Comparison of ENCODE assay signal across 38 mouse cellular contexts in the genomic region with DNA sequence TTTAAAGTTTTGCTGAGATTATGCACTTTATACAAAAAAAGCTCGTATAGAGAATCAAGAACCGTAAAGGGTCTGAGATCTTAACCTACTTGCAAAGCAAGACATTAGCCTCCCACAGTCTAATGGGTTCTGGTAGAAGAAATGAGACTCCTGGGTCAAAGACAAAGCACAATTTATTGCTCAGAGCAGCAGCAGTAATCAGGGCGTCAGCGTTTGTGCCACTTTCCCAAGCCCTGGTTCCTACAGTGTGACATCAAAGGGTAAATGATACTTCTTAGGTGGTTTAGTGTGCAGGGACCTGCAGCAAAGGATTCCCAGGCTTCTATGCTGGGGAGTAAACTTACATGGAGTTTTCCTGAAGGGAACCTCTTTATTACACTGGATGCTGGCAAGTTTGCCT. TPM values are rescaled to one million over a fixed set of nuclear protein-coding genes. Genes with fewer than 3 reads are reported as not detected.
"Had no signal": no experiment of that assay in that cellular context is flagged by ENCODE, and none has a peak within 500 bp of the region (broad histone marks: within the 10 kb centered on the region; RNA-seq: fewer than 3 reads in every experiment).

No protein-coding gene starts in this region.

- H3K4me2 ChIP-seq: heart, embryonic 12.5 days; hindbrain, embryonic 12.5 days; hindbrain, embryonic 15.5 days; intestine, embryonic 15.5 days; limb, embryonic 12.5 days; liver, embryonic 11.5 days; liver, embryonic 13.5 days; liver, embryonic 15.5 days had no signal

- DNase-seq: gastrocnemius, adult 2 months; gastrocnemius, postnatal 10 days; gastrocnemius, postnatal 25 days; heart, adult 18-20 months; heart, postnatal 10 days; heart, postnatal 4 days; kidney, adult 9 months; kidney, postnatal 25 days; kidney, postnatal 4 days; liver; liver, embryonic 13.5 days had no signal

- H3K9me3 ChIP-seq: heart, embryonic 10.5 days; heart, embryonic 12.5 days; hindbrain, embryonic 10.5 days; hindbrain, embryonic 12.5 days; hindbrain, embryonic 15.5 days; intestine, embryonic 15.5 days; limb, embryonic 10.5 days; limb, embryonic 12.5 days; liver, embryonic 13.5 days; liver, embryonic 15.5 days had no signal

- H3K9ac ChIP-seq: heart, embryonic 12.5 days; hindbrain, embryonic 12.5 days; hindbrain, embryonic 15.5 days; intestine, embryonic 15.5 days; limb, embryonic 12.5 days; liver, embryonic 13.5 days; liver, embryonic 15.5 days had no signal

- H3K27ac ChIP-seq: gastrocnemius, adult 2 months; heart, embryonic 10.5 days; hindbrain, embryonic 10.5 days; hindbrain, embryonic 12.5 days; hindbrain, embryonic 15.5 days; intestine, embryonic 15.5 days; layer of hippocampus, adult 2 months; left cerebral cortex, adult 2 months; limb, embryonic 10.5 days; limb, embryonic 12.5 days; liver, embryonic 13.5 days; liver, embryonic 15.5 days had no signal

- H3K27me3 ChIP-seq: heart, embryonic 12.5 days; hindbrain, embryonic 12.5 days; hindbrain, embryonic 15.5 days; intestine, embryonic 15.5 days; limb, embryonic 12.5 days; liver, embryonic 13.5 days; liver, embryonic 15.5 days had no signal

- H3K4me3 ChIP-seq: gastrocnemius, adult 2 months; heart, embryonic 10.5 days; heart, embryonic 12.5 days; hindbrain, embryonic 10.5 days; hindbrain, embryonic 12.5 days; hindbrain, embryonic 15.5 days; intestine, embryonic 15.5 days; layer of hippocampus, adult 2 months; left cerebral cortex, adult 2 months; limb, embryonic 10.5 days; limb, embryonic 12.5 days; liver, embryonic 13.5 days; liver, embryonic 15.5 days had no signal

- ATAC-seq: forebrain, embryonic 16.5 days; inflammation-experienced regulatory T-cells, adult 6 months; intestine, embryonic 15.5 days; intestine, postnatal 0 days had no signal

- H3K36me3 ChIP-seq: heart, embryonic 10.5 days; heart, embryonic 12.5 days; hindbrain, embryonic 10.5 days; hindbrain, embryonic 12.5 days; hindbrain, embryonic 15.5 days; intestine, embryonic 15.5 days; limb, embryonic 10.5 days; limb, embryonic 12.5 days; liver, embryonic 13.5 days; liver, embryonic 15.5 days had no signal

- H3K4me1 ChIP-seq: heart, embryonic 10.5 days; heart, embryonic 12.5 days; hindbrain, embryonic 10.5 days; hindbrain, embryonic 12.5 days; hindbrain, embryonic 15.5 days; intestine, embryonic 15.5 days; limb, embryonic 10.5 days; limb, embryonic 12.5 days; liver, embryonic 13.5 days; liver, embryonic 15.5 days had no signal

RNA-seq across cellular contexts. Expression of a gene that starts 13.6 kb away (rescaled TPM):
- total RNA-seq: gastrocnemius, adult 2 months; gastrocnemius, postnatal 10 days; gastrocnemius, postnatal 25 days; gastrocnemius, postnatal 4 days; granulocyte monocyte progenitor cell, adult 5-6 weeks; heart, adult 18-20 months; heart, adult 8-10 months; heart, postnatal 10 days; heart, postnatal 25 days; heart, postnatal 4 days; layer of hippocampus, adult 2 months; layer of hippocampus, postnatal 10 days; layer of hippocampus, postnatal 25 days; left cerebral cortex, adult 2 months; left cerebral cortex, postnatal 14 days; left cerebral cortex, postnatal 36 days had no signal
- polyA plus RNA-seq: forebrain, embryonic 16.5 days; frontal cortex, adult 2 months; heart, embryonic 10.5 days; heart, embryonic 12.5 days; heart, embryonic 14.5 days; heart, embryonic 16.5 days; hindbrain, embryonic 15.5 days; inflammation-experienced regulatory T-cells, adult 6 months; intestine, embryonic 15.5 days; intestine, postnatal 0 days; limb, embryonic 10.5 days; limb, embryonic 12.5 days; limb, embryonic 14.5 days; liver, embryonic 11.5 days; liver, embryonic 13.5 days; liver, embryonic 15.5 days had no signal
